Mouse (Mus musculus) E14TG2a.4 (cell line): ENCODE measurements at regions not wholly inside any gene's neighbourhood (a gene's known extent, or its start where the extent isn't known, plus 50 kb on each side); places are given as distances from the start of the nearest gene placed in this dataset.

ENCODE experiments used
- CTCF ChIP-seq: conservative IDR thresholded peaks from 2 replicates; pipeline ENCODE4 v1.5.1; 2014; ENCODE audit warnings: low read length
- NANOG ChIP-seq: IDR thresholded peaks from 2 replicates; pipeline ENCODE4 v1.6.1; 2014; ENCODE audit warnings: borderline replicate concordance, low read length, mixed read lengths

DNA sequence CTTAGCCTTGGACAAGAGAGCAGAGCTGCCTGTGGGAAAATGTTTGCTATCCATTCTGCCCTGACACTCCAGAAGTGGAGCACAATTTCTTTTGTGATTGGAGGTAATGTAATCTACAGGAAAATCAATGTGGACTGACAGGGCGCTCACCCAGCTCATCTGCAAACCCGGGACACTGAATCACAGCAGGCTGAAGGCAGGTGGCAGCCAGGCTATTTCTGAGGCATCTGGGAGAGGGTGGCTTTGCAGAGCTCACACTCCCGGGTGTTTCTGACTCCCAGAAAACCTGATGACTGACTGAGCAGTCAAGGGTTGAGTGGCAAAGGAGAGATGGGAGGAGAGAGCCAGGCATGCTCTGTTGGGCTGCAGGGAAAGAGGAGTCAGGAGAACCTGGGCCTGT, 524.4 kb downstream of the Bnc2 start:
- no peak for TF ChIP-seq CTCF
- no peak for TF ChIP-seq NANOG
